In the genomic region with DNA sequence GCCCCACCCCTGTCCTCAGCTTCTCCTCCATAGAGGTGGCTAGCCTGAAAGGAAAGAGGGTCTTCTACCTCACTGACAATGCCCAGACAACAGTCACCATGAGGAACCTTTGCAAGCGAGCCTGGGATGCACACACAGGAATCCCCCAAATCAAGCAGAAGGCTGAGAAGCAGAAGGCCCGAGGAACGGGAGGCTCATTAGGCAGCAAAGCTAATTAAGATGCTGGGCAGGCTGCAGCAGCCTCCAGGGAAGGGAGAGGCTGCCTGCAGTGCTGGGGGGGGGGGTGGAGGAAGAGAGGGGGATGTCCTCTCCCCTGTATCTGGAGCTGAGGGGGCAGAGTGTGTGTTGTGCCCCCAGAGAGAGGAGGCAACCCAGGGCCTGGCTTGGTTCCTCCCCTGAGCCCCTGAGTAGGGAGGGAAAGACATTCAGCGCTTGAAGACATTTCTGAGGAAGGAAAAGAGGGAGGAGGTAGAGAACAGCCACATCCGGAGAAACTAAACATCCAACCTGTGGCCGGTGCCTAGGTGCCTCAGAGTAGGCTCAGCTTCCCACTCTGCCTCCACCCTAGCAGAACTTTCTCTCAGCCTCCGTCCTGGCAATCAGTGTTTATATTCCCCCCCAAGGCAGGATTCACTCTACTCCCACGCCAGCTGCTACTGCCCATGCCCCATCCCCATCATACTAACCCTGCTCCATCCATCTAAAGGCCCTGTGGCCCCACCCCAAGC, we compare ENCODE assay signal across 9 mouse cellular contexts. TPM values are rescaled to one million over a fixed set of nuclear protein-coding genes. Genes with fewer than 3 reads are reported as not detected.
A peak's percentile ranks its signal among the peaks of the same experiment; 100 is the strongest.
DNase-seq lines count a peak whose midpoint lies in the region; ATAC-seq and TF ChIP-seq lines count a peak whose summit lies in the region.
"Had no signal": no experiment of that assay in that cellular context is flagged by ENCODE, and none has a peak within 500 bp of the region (broad histone marks: within the 10 kb centered on the region; RNA-seq: fewer than 3 reads in every experiment).

No protein-coding gene starts in this region.

- ATAC-seq in kidney, embryonic 16.5 days (ENCODE audit: low FRiP score, low TSS enrichment) = no peak
- no peak for ATAC-seq in embryonic facial prominence, embryonic 12.5 days (ENCODE audit: insufficient number of reproducible peaks, insufficient read depth, low FRiP score, low TSS enrichment)
- ATAC-seq in hindbrain, embryonic 16.5 days = no peak

- no peak for TF ChIP-seq POLR2A in lung, adult 2 months (IDR thresholded peaks at IDR 0.05; ENCODE audit: borderline replicate concordance, extremely low read depth, low read depth, low read length)

- H3K4me3 ChIP-seq in kidney, embryonic 16.5 days (ENCODE audit: low read length) = 0 out of 2 replicates have a peak overlapping the region, but pooled peaks have one; percentile 3
- H3K4me3 ChIP-seq in embryonic facial prominence, embryonic 12.5 days = 0 out of 2 replicates have a peak overlapping the region, but pooled peaks have one; percentile 12
- H3K4me3 ChIP-seq in hindbrain, embryonic 16.5 days (ENCODE audit: low read length) = peak overlapping the region; percentile 21
- no peak overlapping the region for H3K4me3 ChIP-seq in lung, adult 2 months (replicated peaks; ENCODE audit: extremely low read depth, low read depth, low read length)

- WGBS in kidney, embryonic 16.5 days = 25% methylated on average over 8 of the region's 8 CpGs
- WGBS in embryonic facial prominence, embryonic 12.5 days = 33% methylated on average over 8 of the region's 8 CpGs
- 18% methylated on average over 8 of the region's 8 CpGs for WGBS in hindbrain, embryonic 16.5 days
- 49% methylated on average over 8 of the region's 8 CpGs for WGBS in lung, adult 2 months

- no peaks in the 10 kb centered on the region for H3K9me3 ChIP-seq in kidney, embryonic 16.5 days (ENCODE audit: low read length)
- H3K9me3 ChIP-seq in embryonic facial prominence, embryonic 12.5 days = no peaks in the 10 kb centered on the region
- H3K9me3 ChIP-seq in hindbrain, embryonic 16.5 days (ENCODE audit: control insufficient read depth, low read length) = no peaks in the 10 kb centered on the region

- H3K27ac ChIP-seq in kidney, embryonic 16.5 days (ENCODE audit: low read length) = no peak overlapping the region
- H3K27ac ChIP-seq in embryonic facial prominence, embryonic 12.5 days = 0 out of 2 replicates have a peak overlapping the region, but pooled peaks have one; percentile 30
- H3K27ac ChIP-seq in hindbrain, embryonic 16.5 days (ENCODE audit: low read depth, low read length) = peak overlapping the region; percentile 59

- H3K4me2 ChIP-seq in kidney, embryonic 16.5 days (replicated peaks; ENCODE audit: low read depth, low read length) = peak overlapping the region; percentile 85; the same call in 1 of the 2 replicates
- H3K4me2 ChIP-seq in embryonic facial prominence, embryonic 12.5 days (replicated peaks) = peak overlapping the region; percentile 85
- peak overlapping the region; percentile 90 for H3K4me2 ChIP-seq in hindbrain, embryonic 16.5 days (ENCODE audit: low read length)

- peak overlapping the region; percentile 3; the same call in 1 of the 2 replicates for H3K9ac ChIP-seq in kidney, embryonic 16.5 days (replicated peaks; ENCODE audit: low read length)
- H3K9ac ChIP-seq in embryonic facial prominence, embryonic 12.5 days = peak overlapping the region; percentile 39
- peak overlapping the region; percentile 55 for H3K9ac ChIP-seq in hindbrain, embryonic 16.5 days (ENCODE audit: low read depth, low read length)

- H3K4me1 ChIP-seq in kidney, embryonic 16.5 days (ENCODE audit: insufficient read depth, low read length) = peaks cover 39% of the 10 kb centered on the region
- peaks cover 43% of the 10 kb centered on the region for H3K4me1 ChIP-seq in embryonic facial prominence, embryonic 12.5 days
- peaks cover 37% of the 10 kb centered on the region for H3K4me1 ChIP-seq in hindbrain, embryonic 16.5 days (ENCODE audit: control insufficient read depth, insufficient read depth, low read depth, low read length)
- peaks cover 6% of the 10 kb centered on the region for H3K4me1 ChIP-seq in lung, adult 2 months (ENCODE audit: control insufficient read depth, insufficient read depth, low read length)

- H3K36me3 ChIP-seq in kidney, embryonic 16.5 days (ENCODE audit: insufficient read depth, low read length) = peaks cover 18% of the 10 kb centered on the region
- peaks cover 30% of the 10 kb centered on the region for H3K36me3 ChIP-seq in embryonic facial prominence, embryonic 12.5 days
- peaks cover 23% of the 10 kb centered on the region for H3K36me3 ChIP-seq in hindbrain, embryonic 16.5 days (ENCODE audit: control insufficient read depth, insufficient read depth, low read length)

- no peak for TF ChIP-seq CTCF in lung, adult 2 months (IDR thresholded peaks at IDR 0.05; ENCODE audit: insufficient read depth, low read length)

- DNase-seq in kidney, postnatal 36 days = no peak
- DNase-seq in naive thymus-derived CD4-positive, alpha-beta T cell, adult 2 months (ENCODE audit: low read depth) = peak; percentile 64
- no peak for DNase-seq in lung, adult 2 months
- DNase-seq in heart, adult 18-20 months = no peak
- DNase-seq in ovary, postnatal 10 days (ENCODE audit: low spot score) = no peak

- H3K27me3 ChIP-seq in kidney, embryonic 16.5 days (ENCODE audit: insufficient read depth, low read length) = no peaks in the 10 kb centered on the region
- H3K27me3 ChIP-seq in embryonic facial prominence, embryonic 12.5 days = no peaks in the 10 kb centered on the region
- no peaks in the 10 kb centered on the region for H3K27me3 ChIP-seq in hindbrain, embryonic 16.5 days (replicated peaks; ENCODE audit: control insufficient read depth, insufficient read depth, low read length)

RNA-seq across cellular contexts. Expression of gene Cacnb1, which starts 2.8 kb away (rescaled TPM):
- polyA plus RNA-seq in kidney, embryonic 16.5 days (2015; fragmentation: Nextera tagmentation; extraction: Ambion mirVana) = 12.8 TPM in 2 replicates
- 14.8 and 16.6 TPM in 2 replicates for polyA plus RNA-seq in embryonic facial prominence, embryonic 12.5 days (2016; fragmentation: Nextera tagmentation; extraction: Ambion mirVana)
- polyA plus RNA-seq in hindbrain, embryonic 16.5 days (2015; fragmentation: Nextera tagmentation; extraction: Ambion mirVana) = 59.6 and 69.0 TPM in 2 replicates
- polyA plus RNA-seq in lung, adult 2 months (2012; rRNA removed) = 16.0 and 25.6 TPM in 2 replicates
- total RNA-seq in heart, adult 18-20 months (2021) = 1 to 10 TPM; 5.1 to 5.9 TPM
- total RNA-seq: common myeloid progenitor, adult 5-6 weeks had no signal

RNA-seq across cellular contexts. Expression of gene Rpl19, which starts 6.5 kb away (rescaled TPM):
- 950 and 1,086 TPM in 2 replicates for polyA plus RNA-seq in kidney, embryonic 16.5 days (2015; fragmentation: Nextera tagmentation; extraction: Ambion mirVana)
- 942 and 959 TPM in 2 replicates for polyA plus RNA-seq in embryonic facial prominence, embryonic 12.5 days (2016; fragmentation: Nextera tagmentation; extraction: Ambion mirVana)
- 578 and 612 TPM in 2 replicates for polyA plus RNA-seq in hindbrain, embryonic 16.5 days (2015; fragmentation: Nextera tagmentation; extraction: Ambion mirVana)
- 426 and 513 TPM in 2 replicates for polyA plus RNA-seq in lung, adult 2 months (2012; rRNA removed)
- 100 to 1,000 TPM; 537 to 590 TPM for total RNA-seq in heart, adult 18-20 months (2021)

RNA-seq across cellular contexts. Expression of gene Arl5c, which starts 24.1 kb away (rescaled TPM):
- polyA plus RNA-seq in kidney, embryonic 16.5 days (2015; fragmentation: Nextera tagmentation; extraction: Ambion mirVana) = 7.3 and 7.4 TPM in 2 replicates
- 6.9 and 7.6 TPM in 2 replicates for polyA plus RNA-seq in embryonic facial prominence, embryonic 12.5 days (2016; fragmentation: Nextera tagmentation; extraction: Ambion mirVana)
- polyA plus RNA-seq in hindbrain, embryonic 16.5 days (2015; fragmentation: Nextera tagmentation; extraction: Ambion mirVana) = 7.3 and 7.6 TPM in 2 replicates
- 2.7 and 5.1 TPM in 2 replicates for polyA plus RNA-seq in lung, adult 2 months (2012; rRNA removed)
- 1 to 10 TPM in 1 of 2 experiments, not detected in 1; 1.1 TPM for total RNA-seq in heart, adult 18-20 months (2021)

RNA-seq across cellular contexts. Expression of gene Stac2, which starts 33.2 kb away (rescaled TPM):
- polyA plus RNA-seq in kidney, embryonic 16.5 days (2015; fragmentation: Nextera tagmentation; extraction: Ambion mirVana) = 3.3 and 4.0 TPM in 2 replicates
- polyA plus RNA-seq in embryonic facial prominence, embryonic 12.5 days (2016; fragmentation: Nextera tagmentation; extraction: Ambion mirVana) = 0.65 and 0.67 TPM in 2 replicates
- polyA plus RNA-seq in hindbrain, embryonic 16.5 days (2015; fragmentation: Nextera tagmentation; extraction: Ambion mirVana) = 7.9 and 9.8 TPM in 2 replicates
- polyA plus RNA-seq in lung, adult 2 months (2012; rRNA removed) = 0.88 and 1.2 TPM in 2 replicates
- under 1 TPM; 0.15 to 0.25 TPM for total RNA-seq in heart, adult 18-20 months (2021)
- total RNA-seq: common myeloid progenitor, adult 5-6 weeks had no signal

RNA-seq across cellular contexts. Expression of gene Plxdc1, which starts 33.8 kb away (rescaled TPM):
- 1.8 and 2.3 TPM in 2 replicates for polyA plus RNA-seq in kidney, embryonic 16.5 days (2015; fragmentation: Nextera tagmentation; extraction: Ambion mirVana)
- 0.32 and 0.70 TPM in 2 replicates for polyA plus RNA-seq in embryonic facial prominence, embryonic 12.5 days (2016; fragmentation: Nextera tagmentation; extraction: Ambion mirVana)
- 2.1 and 2.8 TPM in 2 replicates for polyA plus RNA-seq in hindbrain, embryonic 16.5 days (2015; fragmentation: Nextera tagmentation; extraction: Ambion mirVana)
- polyA plus RNA-seq in lung, adult 2 months (2012; rRNA removed) = 18.5 and 20.9 TPM in 2 replicates
- 1 to 10 TPM; 3.2 to 4.6 TPM for total RNA-seq in heart, adult 18-20 months (2021)

Comparison
In these comparisons a context has a peak if more than half of its experiments do, and no peak if none do; other contexts are left out.
1. H3K9ac ChIP-seq: peak in every context shown above with its lines; median percentile 55 in hindbrain, embryonic 16.5 days; 39 in embryonic facial prominence, embryonic 12.5 days; 3 in kidney, embryonic 16.5 days.